Mouse (Mus musculus): Measurements from ENCODE around the gene Nme8.

Nme8 gene

DNA sequence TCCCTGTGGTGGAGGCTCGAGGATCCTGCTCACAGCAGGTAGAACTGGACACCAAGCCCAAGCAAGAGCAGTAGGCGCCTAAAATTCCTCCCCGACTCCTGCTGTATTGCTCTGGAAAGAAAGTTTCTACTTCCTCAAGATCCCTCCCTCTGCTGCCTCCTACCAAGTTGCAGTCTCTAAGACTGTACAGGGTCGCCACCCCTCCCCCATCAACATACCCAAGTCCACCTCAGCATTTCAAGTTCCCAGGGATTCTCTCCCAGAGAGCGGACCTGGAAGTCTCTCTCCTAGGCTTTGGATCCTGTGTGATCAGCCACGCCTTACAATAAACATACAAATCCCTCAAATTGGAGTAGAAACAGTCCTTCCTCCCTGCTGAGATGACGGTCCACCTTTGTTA lies at the start of gene Nme8:
TSS of gene Nme8 (minus strand) at position 5 of the 400 bp plus-strand sequence.
- in situ Hi-C loops (cut with MboI, MseI): loop anchor here (10.0 kb wide), 1 partner anchor 487 kb away; no protein-coding TSS in a partner anchor

DNA sequence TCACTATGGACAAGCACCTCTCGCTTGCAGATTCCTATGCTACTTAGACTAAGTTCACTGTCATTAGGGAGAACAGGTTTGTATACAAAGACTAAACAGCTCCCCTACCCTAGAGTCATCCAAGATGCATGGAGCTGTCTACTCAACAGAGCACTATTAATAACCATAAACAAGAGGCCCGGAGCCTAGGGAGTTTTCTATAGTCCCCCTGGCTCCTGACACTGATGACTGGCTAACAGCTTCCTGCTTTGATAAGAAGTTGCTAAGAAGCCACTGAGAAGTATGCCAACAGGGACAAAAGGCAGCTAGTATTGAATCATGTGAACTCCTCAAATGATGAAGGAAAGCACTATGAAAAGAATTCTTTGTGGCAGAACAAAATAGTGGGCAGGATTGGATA lies 48.1 kb upstream of the Nme8 start:
- in situ Hi-C loops (cut with MboI, MseI): no loop called here

GRCm38 (mm10) chr13:19744536-19744935 lies 46.9 kb upstream of the Nme8 start:
- in situ Hi-C loops (cut with MboI, MseI): no loop called here

DNA sequence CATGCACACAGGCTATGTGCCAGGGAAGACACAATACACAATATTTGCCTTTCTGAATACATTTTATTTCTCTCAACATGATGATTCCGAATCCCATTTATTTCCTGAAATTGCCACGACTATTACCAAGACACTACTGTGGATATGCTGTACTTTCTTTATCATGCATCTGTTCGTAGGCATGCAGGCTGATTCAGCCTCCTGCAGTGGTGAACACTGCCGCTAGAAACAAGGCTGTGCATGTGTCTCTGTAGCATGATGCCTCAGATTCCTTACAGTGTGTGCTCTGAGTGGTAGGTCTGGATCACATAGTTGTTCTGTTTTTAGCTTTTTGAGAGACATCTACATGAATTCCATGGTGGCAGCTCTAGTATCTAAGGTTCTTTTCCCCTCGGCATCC lies 37.0 kb upstream of the Nme8 start:
- in situ Hi-C loops (cut with MboI, MseI): no loop called here

GRCm38 (mm10) chr13:19730826-19731225 lies 33.2 kb upstream of the Nme8 start:
- in situ Hi-C loops (cut with MboI, MseI): no loop called here

DNA sequence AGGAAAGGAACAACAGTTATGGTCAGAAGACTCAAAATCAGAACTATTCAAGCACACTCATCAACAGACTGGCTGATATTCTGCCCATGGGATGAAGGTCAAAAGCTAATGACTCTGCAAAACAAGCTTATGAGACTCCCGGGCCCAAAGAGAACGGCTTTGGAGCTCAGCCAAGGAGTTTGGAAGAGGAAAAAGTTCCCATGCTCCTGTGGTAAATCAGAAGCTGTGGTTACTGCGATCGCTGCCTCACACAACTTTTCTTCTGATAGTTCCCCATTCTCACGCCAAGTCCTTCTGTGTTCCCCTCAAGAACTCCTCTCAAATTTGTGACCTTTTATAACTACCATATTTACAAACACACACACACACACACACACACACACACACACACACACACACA lies 21.4 kb upstream of the Nme8 start:
- in situ Hi-C loops (cut with MboI, MseI): loop anchor here (10.0 kb wide), 1 partner anchor 576 kb away; no protein-coding TSS in a partner anchor

- in situ Hi-C loops (cut with MboI, MseI): loop anchor here (10.0 kb wide), 1 partner anchor 578 kb away; no protein-coding TSS in a partner anchor
Observed at GRCm38 (mm10) chr13:19717201-19717600, 19.6 kb upstream of the Nme8 start.

DNA sequence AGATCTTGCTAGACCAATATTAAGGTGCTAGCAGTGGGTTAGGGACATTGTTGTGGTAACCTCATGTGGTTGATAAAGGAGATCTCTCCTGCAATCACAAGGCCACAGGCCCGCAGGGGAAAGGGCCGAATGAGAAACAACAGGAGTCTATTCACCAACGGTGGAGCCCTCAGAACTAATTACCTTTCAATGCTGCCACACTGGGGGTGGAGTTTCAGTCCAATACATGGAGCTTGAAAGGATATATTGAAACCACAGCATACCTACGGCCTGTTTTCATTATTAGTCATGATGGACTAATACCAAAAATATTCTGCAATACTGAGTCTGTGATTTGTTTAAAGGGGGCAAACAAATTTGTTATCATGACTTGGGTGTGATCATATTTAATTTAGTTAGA lies 6.2 kb upstream of the Nme8 start:
- in situ Hi-C loops (cut with MboI, MseI): no loop called here

GRCm38 (mm10) chr13:19701443-19702078 lies 4.0 kb upstream of the Nme8 start:
- in situ Hi-C loops (cut with MboI, MseI): no loop called here

DNA sequence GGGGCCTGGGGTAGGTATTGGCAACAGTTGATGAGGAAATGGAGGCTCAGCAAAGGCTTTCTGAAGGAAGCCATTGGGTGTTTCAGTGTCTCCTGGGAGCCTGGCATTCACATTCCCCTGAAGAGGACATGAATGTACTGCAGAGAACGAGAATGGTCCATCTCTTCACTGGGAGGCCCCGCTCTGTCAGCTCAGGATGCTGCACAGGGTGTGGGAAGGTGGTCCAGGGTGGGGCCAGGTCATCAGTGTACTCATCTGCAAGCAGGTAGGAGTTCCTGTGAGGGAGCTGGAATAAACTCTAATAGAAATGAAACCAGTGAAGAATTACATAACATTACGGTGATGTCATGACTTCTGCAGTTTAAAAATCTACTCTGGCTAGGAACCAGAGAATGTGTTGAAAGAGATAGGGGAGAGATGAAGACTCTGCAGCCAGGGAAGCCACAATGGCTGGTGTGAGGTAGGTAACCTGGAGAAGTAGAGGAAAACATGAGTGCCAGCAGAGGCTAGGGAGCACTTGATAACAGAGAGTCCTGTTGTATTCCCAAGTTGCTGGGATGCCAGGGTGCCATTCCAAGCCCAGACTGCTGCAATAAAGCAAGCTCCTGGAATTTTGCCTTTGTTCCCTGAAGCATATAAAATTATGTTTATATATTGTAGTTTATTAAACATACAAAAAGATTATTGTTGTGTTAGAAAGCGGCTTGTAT lies 3.3 kb upstream of the Nme8 start:
- in situ Hi-C loops (cut with MboI, MseI): no loop called here

DNA sequence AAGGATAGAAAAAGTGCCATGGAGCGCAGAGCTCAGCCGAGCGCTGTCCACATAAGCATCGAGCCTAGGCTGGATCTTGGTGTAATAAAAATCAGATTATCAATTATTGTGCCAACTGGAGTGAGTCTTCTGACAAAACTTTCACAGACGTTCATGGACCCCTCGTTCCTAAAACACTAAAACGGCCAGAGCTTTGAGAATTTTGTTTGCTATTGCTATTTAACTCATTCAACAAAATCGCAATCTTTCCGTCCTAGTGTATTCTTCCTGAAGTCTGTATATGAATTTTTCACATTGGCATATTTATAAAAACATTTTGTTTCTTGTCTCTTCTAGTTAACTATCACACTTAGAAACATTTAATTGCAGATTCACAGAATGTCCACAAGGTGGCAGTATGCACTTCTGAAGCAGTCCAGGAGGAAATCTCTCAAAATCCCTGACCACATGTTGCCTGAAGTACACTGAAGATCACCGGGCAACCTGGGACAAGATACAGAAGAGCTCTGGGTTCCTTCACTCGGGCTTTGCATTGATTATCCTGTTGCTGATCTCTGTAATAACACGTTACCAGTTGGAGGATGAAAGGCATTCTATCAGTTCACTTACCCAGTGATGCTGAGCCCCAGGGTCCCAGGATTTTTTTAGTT lies 1.1 kb upstream of the Nme8 start:
- in situ Hi-C loops (cut with MboI, MseI): loop anchor here (10.0 kb wide), 1 partner anchor 486 kb away; no protein-coding TSS in a partner anchor

DNA sequence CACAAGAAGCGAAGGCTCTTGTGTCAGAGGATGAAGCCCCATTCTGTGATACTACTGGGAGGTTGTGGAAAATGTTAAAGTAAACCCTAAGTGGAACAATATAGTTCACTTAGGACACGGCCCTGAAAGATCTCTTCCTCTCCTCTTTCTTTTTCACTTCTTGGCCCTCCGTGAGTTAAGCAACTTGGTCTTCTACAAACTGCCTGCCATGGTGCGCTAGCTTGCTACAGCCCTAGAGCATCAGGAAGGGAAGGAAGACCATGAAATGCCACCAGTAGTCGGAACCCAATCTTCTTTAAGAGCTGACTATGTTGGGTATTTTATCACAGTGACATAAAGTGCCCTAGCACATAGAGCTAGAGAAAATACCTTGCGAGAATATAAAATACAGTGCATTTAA lies 7.2 kb downstream of the Nme8 start:
- in situ Hi-C loops (cut with MboI, MseI): loop anchor here (10.0 kb wide), 1 partner anchor 494 kb away; no protein-coding TSS in a partner anchor

GRCm38 (mm10) chr13:19689971-19690370 lies 7.6 kb downstream of the Nme8 start:
- in situ Hi-C loops (cut with MboI, MseI): loop anchor here (10.0 kb wide), 2 partner anchors 495 to 525 kb away; no protein-coding TSS in a partner anchor

DNA sequence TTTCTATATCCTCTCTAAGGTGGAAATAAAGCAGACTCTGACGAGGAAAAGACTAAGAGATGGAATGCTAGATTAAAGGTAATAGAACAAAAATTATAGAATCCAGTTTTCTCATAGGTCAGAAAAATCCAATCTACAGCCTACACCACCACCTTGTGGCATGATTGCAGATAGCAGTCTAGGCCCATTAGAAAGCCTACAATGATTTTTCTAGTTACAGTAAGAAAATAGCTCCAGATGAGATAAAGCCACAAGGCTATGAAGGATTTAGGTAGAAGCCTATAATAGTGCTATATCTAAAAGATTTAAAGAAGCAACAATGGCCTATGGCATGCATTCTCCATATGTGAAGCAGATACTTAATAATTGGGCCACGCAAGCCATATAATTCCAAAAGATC lies 13.6 kb downstream of the Nme8 start:
- in situ Hi-C loops (cut with MboI, MseI): loop anchor here (5.0 to 10.0 kb wide), 2 partner anchors 312 to 519 kb away; no protein-coding TSS in a partner anchor

- in situ Hi-C loops (cut with MboI, MseI): loop anchor here (5.0 to 10.0 kb wide), 2 partner anchors 311 to 518 kb away; no protein-coding TSS in a partner anchor
Observed at GRCm38 (mm10) chr13:19682879-19683640, 14.5 kb downstream of the Nme8 start.

DNA sequence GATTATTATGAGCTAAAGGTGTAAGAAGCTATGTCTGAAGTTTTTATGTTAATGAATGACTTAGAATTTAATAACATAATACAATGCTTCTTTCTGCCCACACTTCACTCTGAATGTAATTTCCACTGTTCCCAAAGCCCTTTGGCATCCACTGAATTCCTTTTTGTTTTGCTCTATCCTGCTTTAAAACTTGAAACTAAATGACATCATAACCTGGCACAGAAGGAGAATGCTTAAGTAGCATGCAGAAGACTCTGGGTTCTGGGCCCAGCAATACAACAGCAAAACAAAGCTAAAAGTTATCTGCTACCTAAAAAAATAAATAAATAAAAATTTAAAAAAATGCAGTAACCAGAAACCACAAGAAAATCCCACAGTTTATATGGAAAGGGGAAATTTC lies 23.0 kb downstream of the Nme8 start:
- in situ Hi-C loops (cut with MboI, MseI): no loop called here

GRCm38 (mm10) chr13:19674025-19674424 lies 23.6 kb downstream of the Nme8 start:
- in situ Hi-C loops (cut with MboI, MseI): no loop called here

DNA sequence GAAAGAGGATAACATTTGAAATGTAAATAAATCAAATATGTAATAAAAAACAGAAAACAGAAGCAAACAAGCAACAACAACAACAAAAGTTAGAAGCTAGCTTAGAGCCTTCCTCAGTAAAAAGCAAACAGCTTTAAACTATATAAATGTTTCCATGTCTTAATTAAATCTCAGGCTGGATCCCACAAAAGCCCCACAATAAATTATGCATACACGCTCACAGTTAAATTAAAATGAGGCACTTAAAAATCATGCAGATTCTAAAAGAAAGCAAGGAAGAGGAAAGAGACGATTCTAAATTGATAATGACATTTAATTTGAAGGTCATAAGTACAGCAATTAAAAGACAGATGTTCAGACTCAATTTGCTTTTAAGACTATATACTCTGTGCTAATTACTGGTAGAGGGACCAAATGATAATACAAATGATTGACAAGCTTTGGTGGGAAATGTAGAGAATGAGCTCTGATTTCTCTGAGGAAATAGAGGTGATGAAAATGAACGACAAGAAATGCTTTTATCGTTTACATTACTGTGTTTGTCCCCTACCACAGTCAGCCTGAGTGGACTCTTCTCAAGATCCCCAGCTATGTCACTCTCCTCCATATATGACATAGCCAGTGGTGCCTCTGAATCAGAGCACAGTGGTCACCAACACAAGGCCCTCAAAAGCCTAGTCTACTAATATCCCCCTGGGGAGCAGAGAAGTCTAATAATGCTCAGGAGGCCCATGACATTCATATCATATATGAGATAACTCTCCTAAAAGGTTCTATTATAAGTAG lies 29.0 kb downstream of the Nme8 start:
- in situ Hi-C loops (cut with MboI, MseI): no loop called here

DNA sequence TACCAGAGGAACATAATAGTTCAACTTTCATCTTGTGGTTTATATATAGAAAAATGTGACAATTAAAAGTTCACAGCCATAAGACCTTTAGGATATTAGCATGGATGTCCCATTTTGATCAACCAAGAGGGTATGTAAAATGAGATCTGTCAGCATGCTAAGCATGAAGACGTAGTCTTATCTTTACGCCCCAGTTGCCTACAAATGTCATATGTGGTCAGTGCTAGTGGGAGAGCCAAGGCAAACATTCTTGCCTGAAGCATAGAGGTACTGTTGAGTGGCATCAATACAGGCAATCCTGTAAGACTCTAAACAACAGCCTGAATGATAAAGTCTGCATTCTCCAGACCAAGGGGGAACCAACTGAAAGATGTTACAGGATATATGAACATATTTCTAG lies 45.2 kb downstream of the Nme8 start:
- in situ Hi-C loops (cut with MboI, MseI): no loop called here

GRCm38 (mm10) chr13:19649824-19650223 lies 47.8 kb downstream of the Nme8 start:
- in situ Hi-C loops (cut with MboI, MseI): loop anchor here (10.0 kb wide), 1 partner anchor 365 kb away; no protein-coding TSS in a partner anchor

GRCm38 (mm10) chr13:19644225-19644624 lies 53.4 kb downstream of the Nme8 start:
- in situ Hi-C loops (cut with MboI, MseI): loop anchor here (10.0 kb wide), 1 partner anchor 359 kb away; no protein-coding TSS in a partner anchor

All from regulatory T cell (primary cell).